Mouse (Mus musculus): ENCODE measurements around the gene Pdk1.

Gene Pdk1

DNA sequence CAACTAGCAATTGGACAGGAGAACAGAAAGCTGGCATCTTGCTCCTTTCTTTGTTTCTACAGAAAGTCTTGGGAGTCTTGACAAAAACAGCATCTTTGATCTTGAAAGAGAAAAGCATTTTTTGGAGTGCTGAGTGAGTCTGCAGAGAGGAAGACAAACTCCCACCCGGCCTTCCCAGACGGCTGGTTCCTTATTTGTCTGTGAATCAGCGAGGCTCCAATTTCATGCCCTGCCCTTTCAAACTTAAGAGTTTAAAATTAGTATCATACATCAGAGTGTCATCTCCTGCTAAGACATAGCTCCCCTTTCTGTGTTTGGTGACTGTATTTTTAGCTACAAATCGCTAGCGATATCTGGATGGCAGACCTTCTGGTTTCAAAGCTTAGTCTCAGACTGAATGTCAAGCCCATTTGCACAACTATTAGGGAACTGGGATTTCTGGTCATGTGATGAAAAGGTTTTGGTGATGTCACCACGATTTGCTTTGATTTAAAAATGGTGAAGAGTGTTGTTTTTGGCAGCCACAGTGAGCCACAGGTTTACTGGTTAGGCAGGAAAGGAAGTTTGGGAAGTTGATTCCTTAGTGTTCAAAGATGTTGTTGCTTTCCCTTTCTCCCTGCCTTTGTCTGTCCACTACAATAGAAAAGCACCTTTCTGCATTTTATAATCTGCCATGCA lies 65.8 kb downstream of the Pdk1 start:
- DNase-seq (ENCODE audit: low spot score in 2 of 2): no peak

GRCm38 (mm10) chr2:71941005-71941720 lies 68.1 kb downstream of the Pdk1 start:
- DNase-seq (ENCODE audit: low spot score in 2 of 2): no peak

- no peak for DNase-seq (ENCODE audit: low spot score in 2 of 2)
Measured at GRCm38 (mm10) chr2:71941721-71942087, 68.7 kb downstream of the Pdk1 start.

DNA sequence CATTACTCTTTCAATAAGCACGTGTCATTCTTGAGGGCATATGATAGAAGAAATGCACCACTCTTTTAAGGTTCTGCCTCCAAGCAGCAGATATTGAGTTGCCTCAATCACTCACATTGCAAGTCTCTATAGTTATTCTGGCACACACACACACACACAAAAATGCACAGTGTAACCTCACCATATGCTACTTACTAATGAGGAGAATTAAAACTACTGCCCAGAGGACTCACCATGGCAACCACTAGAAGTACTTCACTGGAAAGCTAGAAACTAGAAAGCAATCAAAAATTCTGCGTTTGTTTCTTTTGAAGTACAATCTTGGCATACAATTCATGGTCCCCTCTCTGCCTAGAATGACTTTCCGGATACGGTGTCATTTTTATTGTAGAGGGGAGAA lies 78.2 kb downstream of the Pdk1 start:
- no peak for DNase-seq (ENCODE audit: low spot score in 2 of 2)
